Mouse (Mus musculus): Measurements from ENCODE around the gene Ankrd33b. TPM values are rescaled to one million over a fixed set of nuclear protein-coding genes. Genes with fewer than 3 reads are reported as not detected.

Ankrd33b gene
- polyA plus RNA-seq, 1 experiment from 2014 or later, result 3.0 TPM

- no peaks in the 10 kb centered on the region for H3K27me3 ChIP-seq (ENCODE audit: insufficient read depth, low read length)
- DNase-seq (no peak), ATAC-seq (ENCODE audit: insufficient read depth) (no peak)
- no peak overlapping the region for H3K9ac ChIP-seq
- no peak overlapping the region for H3K4me3 ChIP-seq (ENCODE audit: low read depth, low read length)
- no peaks in the 10 kb centered on the region for H3K4me1 ChIP-seq (ENCODE audit: insufficient read depth)
- no peak for TF ChIP-seq CTCF (IDR thresholded peaks at IDR 0.05; ENCODE audit: low read depth)
- no peaks in the 10 kb centered on the region for H3K36me3 ChIP-seq (ENCODE audit: insufficient read depth)
- no peak overlapping the region for H3K27ac ChIP-seq (ENCODE audit: low read depth)
- no peak overlapping the region for H3K4me2 ChIP-seq
- no peaks in the 10 kb centered on the region for H3K9me3 ChIP-seq (ENCODE audit: low read depth, low read length)
- 79% methylated on average over 9 of the region's 9 CpGs for WGBS
These were observed 39.4 kb downstream of the Ankrd33b start for GRCm38 (mm10) chr15:31328082-31328614.

- no peak overlapping the region for H3K27ac ChIP-seq (ENCODE audit: low read depth)
- H3K9ac ChIP-seq, result no peak overlapping the region
- H3K9me3 ChIP-seq (ENCODE audit: low read depth, low read length), result no peaks in the 10 kb centered on the region
- H3K4me1 ChIP-seq (ENCODE audit: insufficient read depth), result no peaks in the 10 kb centered on the region
- DNase-seq, result no peak
- H3K27me3 ChIP-seq (ENCODE audit: insufficient read depth, low read length), result no peaks in the 10 kb centered on the region
- ATAC-seq (ENCODE audit: insufficient read depth), result no peak
- no peak overlapping the region for H3K4me2 ChIP-seq
- TF ChIP-seq CTCF (IDR thresholded peaks at IDR 0.05; ENCODE audit: low read depth), result no peak
- no peak overlapping the region for H3K4me3 ChIP-seq (ENCODE audit: low read depth, low read length)
- H3K36me3 ChIP-seq (ENCODE audit: insufficient read depth), result no peaks in the 10 kb centered on the region
- WGBS, result 87% methylated on average over 12 of the region's 12 CpGs
These were observed 41.7 kb downstream of the Ankrd33b start for GRCm38 (mm10) chr15:31325660-31326354.

GRCm38 (mm10) chr15:31324551-31324950, 43.0 kb downstream of the Ankrd33b start:
- Histone ChIP-seq H3K9ac (no peak overlapping the region), H3K27ac (ENCODE audit: low read depth) (no peak overlapping the region), H3K27me3 (ENCODE audit: insufficient read depth, low read length) (no peaks in the 10 kb centered on the region), H3K36me3 (ENCODE audit: insufficient read depth) (no peaks in the 10 kb centered on the region), H3K4me3 (ENCODE audit: low read depth, low read length) (no peak overlapping the region), H3K4me1 (ENCODE audit: insufficient read depth) (no peaks in the 10 kb centered on the region), H3K4me2 (no peak overlapping the region), H3K9me3 (ENCODE audit: low read depth, low read length) (no peaks in the 10 kb centered on the region)
- DNase-seq (no peak), ATAC-seq (ENCODE audit: insufficient read depth) (no peak)
- WGBS, result 81% methylated on average over 13 of the region's 13 CpGs
- no peak for TF ChIP-seq CTCF (IDR thresholded peaks at IDR 0.05; ENCODE audit: low read depth)

- Histone ChIP-seq H3K4me1 (ENCODE audit: insufficient read depth) (no peaks in the 10 kb centered on the region), H3K4me2 (no peak overlapping the region), H3K9ac (no peak overlapping the region), H3K27ac (ENCODE audit: low read depth) (no peak overlapping the region), H3K4me3 (ENCODE audit: low read depth, low read length) (no peak overlapping the region), H3K9me3 (ENCODE audit: low read depth, low read length) (no peaks in the 10 kb centered on the region), H3K27me3 (ENCODE audit: insufficient read depth, low read length) (no peaks in the 10 kb centered on the region), H3K36me3 (ENCODE audit: insufficient read depth) (no peaks in the 10 kb centered on the region)
- no peak for DNase-seq
- ATAC-seq (ENCODE audit: insufficient read depth), result no peak
- 72% methylated on average over 4 of the region's 4 CpGs for WGBS
- peak; percentile 51 for TF ChIP-seq CTCF (IDR thresholded peaks at IDR 0.05; ENCODE audit: low read depth)
These were observed 43.8 kb downstream of the Ankrd33b start for GRCm38 (mm10) chr15:31323684-31324083.

- DNase-seq, result peak; percentile 40
- no peak overlapping the region for H3K4me2 ChIP-seq
- H3K27me3 ChIP-seq (ENCODE audit: insufficient read depth, low read length), result no peaks in the 10 kb centered on the region
- no peaks in the 10 kb centered on the region for H3K36me3 ChIP-seq (ENCODE audit: insufficient read depth)
- 39% methylated on average over 12 of the region's 12 CpGs for WGBS
- no peak overlapping the region for H3K4me3 ChIP-seq (ENCODE audit: low read depth, low read length)
- H3K9ac ChIP-seq, result no peak overlapping the region
- ATAC-seq (ENCODE audit: insufficient read depth), result no peak
- peak; percentile 39 for TF ChIP-seq CTCF (IDR thresholded peaks at IDR 0.05; ENCODE audit: low read depth)
- H3K4me1 ChIP-seq (ENCODE audit: insufficient read depth), result no peaks in the 10 kb centered on the region
- H3K9me3 ChIP-seq (ENCODE audit: low read depth, low read length), result no peaks in the 10 kb centered on the region
- H3K27ac ChIP-seq (ENCODE audit: low read depth), result no peak overlapping the region; the same call in none of the 2 replicates
These were observed 46.7 kb downstream of the Ankrd33b start for GRCm38 (mm10) chr15:31320598-31321377.

- Histone ChIP-seq H3K9ac (no peak overlapping the region), H3K4me3 (ENCODE audit: low read depth, low read length) (no peak overlapping the region), H3K4me1 (ENCODE audit: insufficient read depth) (no peaks in the 10 kb centered on the region), H3K27ac (ENCODE audit: low read depth) (peak overlapping the region; percentile 21; the same call in 1 of the 2 replicates), H3K9me3 (ENCODE audit: low read depth, low read length) (no peaks in the 10 kb centered on the region), H3K4me2 (no peak overlapping the region), H3K27me3 (ENCODE audit: insufficient read depth, low read length) (no peaks in the 10 kb centered on the region), H3K36me3 (ENCODE audit: insufficient read depth) (no peaks in the 10 kb centered on the region)
- WGBS, result 38% methylated on average over 4 of the region's 4 CpGs
- no peak; the same call in 1 of the 2 replicates for ATAC-seq (ENCODE audit: insufficient read depth)
- TF ChIP-seq CTCF (IDR thresholded peaks at IDR 0.05; ENCODE audit: low read depth), result no peak
- DNase-seq, result peak; percentile 20
These were observed 48.5 kb downstream of the Ankrd33b start for GRCm38 (mm10) chr15:31319046-31319445.

Data from lung, embryonic 14.5 days (tissue).